Mouse (Mus musculus) gastrocnemius, postnatal 14 days (tissue): ENCODE results near the gene Oit3. TPM values are rescaled to one million over a fixed set of nuclear protein-coding genes. Genes with fewer than 3 reads are reported as not detected.
"Not testable (repeated sequence)": the region's sequence is repeated elsewhere in the genome, so short reads cannot be mapped to it uniquely, and the experiment has no call there.

Source experiments
- DNase-seq: peaks from one replicate; pipeline ENCODE4 v3.0.0; 2021; ENCODE audit warnings: mixed read lengths
- intact Hi-C: fragments of 180-260 bp; cut with DNase I; formaldehyde crosslinking; loops from one replicate; pipeline ENCODE4 v1.15.1; 2025; ENCODE audit warnings: low total_unique reads
- total RNA-seq, 2 experiments: library from RNA; stranded (reverse); gene quantifications; 2 replicates each; pipeline ENCODE4 v1.2.3; 2021

Gene Oit3
- total RNA-seq, 2 experiments from 2014 or later: 0.51 to 0.58 TPM

GRCm38 (mm10) chr10:59435746-59436145 lies 5.8 kb downstream of the Oit3 start:
- no peak for DNase-seq
- intact Hi-C loops: no loop called here

- intact Hi-C loops: no loop called here
- DNase-seq: no peak
Measured at GRCm38 (mm10) chr10:59430701-59431218, 10.8 kb downstream of the Oit3 start.

GRCm38 (mm10) chr10:59429448-59430135 lies 12.0 kb downstream of the Oit3 start:
- DNase-seq: no peak
- intact Hi-C loops: no loop called here

- no peak for DNase-seq
- intact Hi-C loops: no loop called here
Measured at GRCm38 (mm10) chr10:59426371-59426770, 15.2 kb downstream of the Oit3 start.

GRCm38 (mm10) chr10:59425369-59425768 lies 16.2 kb downstream of the Oit3 start:
- DNase-seq: peak; percentile 80
- intact Hi-C loops: no loop called here

- DNase-seq: no peak
- intact Hi-C loops: no loop called here
Measured at GRCm38 (mm10) chr10:59424453-59424852, 17.1 kb downstream of the Oit3 start.

- intact Hi-C loops: no loop called here
- no peak for DNase-seq
Measured at GRCm38 (mm10) chr10:59419516-59419915, 22.1 kb downstream of the Oit3 start.

- DNase-seq: no peak
- intact Hi-C loops: no loop called here
Measured at GRCm38 (mm10) chr10:59416623-59417022, 25.0 kb downstream of the Oit3 start.

- no peak for DNase-seq
- intact Hi-C loops: no loop called here
Measured at GRCm38 (mm10) chr10:59413711-59414110, 27.9 kb downstream of the Oit3 start.

GRCm38 (mm10) chr10:59410264-59410663 lies 31.3 kb downstream of the Oit3 start:
- DNase-seq: no peak
- intact Hi-C loops: no loop called here

GRCm38 (mm10) chr10:59408499-59408898 lies 33.1 kb downstream of the Oit3 start:
- intact Hi-C loops: no loop called here
- DNase-seq: no peak

- intact Hi-C loops: no loop called here
- no peak for DNase-seq
Measured at GRCm38 (mm10) chr10:59403793-59404149, 37.8 kb downstream of the Oit3 start.

- intact Hi-C loops: no loop called here
- no peak for DNase-seq
Measured at GRCm38 (mm10) chr10:59402899-59403792, 38.4 kb downstream of the Oit3 start, which contains the start of gene Pla2g12b. Gene Pla2g12b (plus strand): TSS chr10:59403660.

- intact Hi-C loops, DNase-seq: not testable (repeated sequence)
Measured at GRCm38 (mm10) chr10:59395461-59395860, 46.1 kb downstream of the Oit3 start, which contains the start of gene Gm10273. Gene Gm10273 (plus strand): TSS chr10:59395632.

- intact Hi-C loops: no loop called here
- no peak for DNase-seq
Measured at GRCm38 (mm10) chr10:59391907-59392306, 49.7 kb downstream of the Oit3 start.

GRCm38 (mm10) chr10:59389652-59390051 lies 51.9 kb downstream of the Oit3 start:
- intact Hi-C loops: no loop called here
- no peak for DNase-seq

- no peak for DNase-seq
- intact Hi-C loops: no loop called here
Measured at GRCm38 (mm10) chr10:59386951-59387350, 54.6 kb downstream of the Oit3 start.

- DNase-seq, intact Hi-C loops: not testable (repeated sequence)
Measured at GRCm38 (mm10) chr10:59381563-59381962, 60.0 kb downstream of the Oit3 start.

GRCm38 (mm10) chr10:59380411-59380821 lies 61.2 kb downstream of the Oit3 start:
- intact Hi-C loops: no loop called here
- DNase-seq: no peak

GRCm38 (mm10) chr10:59379927-59380326 lies 61.7 kb downstream of the Oit3 start:
- intact Hi-C loops: no loop called here
- DNase-seq: no peak
